Mouse (Mus musculus): ENCODE data around the gene Myadml2.

Myadml2 gene

DNA sequence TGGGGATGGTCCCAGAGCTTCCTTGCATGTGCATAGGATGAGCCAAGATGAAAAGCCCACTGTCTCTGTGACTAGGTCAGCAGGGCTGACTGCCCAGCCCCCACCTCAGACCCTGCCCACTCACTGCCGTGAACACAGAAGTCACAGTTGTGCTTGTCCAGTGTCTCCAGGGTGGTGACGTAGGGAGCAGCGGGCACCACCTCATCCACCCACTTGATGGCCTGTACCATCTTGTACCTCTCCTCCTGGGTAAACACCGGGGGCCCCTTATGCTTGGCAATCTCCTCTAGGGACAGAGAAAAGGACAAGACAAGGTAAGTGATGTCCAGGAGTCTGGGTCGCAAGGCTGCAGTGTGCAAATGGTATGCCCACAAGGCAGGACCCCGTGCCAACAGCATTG is 32.8 kb downstream of the Myadml2 start:
- no peak for DNase-seq (ENCODE audit: low read depth, low spot score)
- no peaks in the 10 kb centered on the region for H3K27me3 ChIP-seq (ENCODE audit: control insufficient read depth, insufficient read depth, low read length, poor library complexity, severe bottlenecking)
- H3K36me3 ChIP-seq (ENCODE audit: control insufficient read depth, insufficient read depth, low read length, poor library complexity, severe bottlenecking): peaks cover 4% of the 10 kb centered on the region

DNA sequence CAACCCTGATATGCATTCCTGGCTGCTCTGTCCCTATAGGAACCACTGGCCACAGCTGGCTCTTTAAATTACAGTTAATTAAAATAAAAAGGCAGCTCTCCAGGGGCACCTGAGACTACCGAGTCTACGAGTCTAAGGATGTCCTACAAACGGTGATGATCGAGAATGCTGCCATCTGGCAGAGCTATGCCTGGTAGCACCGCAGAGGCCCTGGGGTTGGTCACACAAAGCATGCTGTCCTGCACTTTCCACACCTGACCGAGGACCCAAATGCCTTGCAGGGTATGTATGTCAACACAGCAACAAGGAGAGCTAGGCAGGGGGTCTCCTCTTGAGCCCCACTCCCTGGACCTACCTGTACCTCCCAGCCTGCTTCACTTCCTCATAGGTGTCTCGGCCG is 34.0 kb downstream of the Myadml2 start:
- Histone ChIP-seq H3K27me3 (ENCODE audit: control insufficient read depth, insufficient read depth, low read length, poor library complexity, severe bottlenecking) (no peaks in the 10 kb centered on the region), H3K36me3 (ENCODE audit: control insufficient read depth, insufficient read depth, low read length, poor library complexity, severe bottlenecking) (peaks cover 4% of the 10 kb centered on the region)
- DNase-seq (ENCODE audit: low read depth, low spot score): no peak

DNA sequence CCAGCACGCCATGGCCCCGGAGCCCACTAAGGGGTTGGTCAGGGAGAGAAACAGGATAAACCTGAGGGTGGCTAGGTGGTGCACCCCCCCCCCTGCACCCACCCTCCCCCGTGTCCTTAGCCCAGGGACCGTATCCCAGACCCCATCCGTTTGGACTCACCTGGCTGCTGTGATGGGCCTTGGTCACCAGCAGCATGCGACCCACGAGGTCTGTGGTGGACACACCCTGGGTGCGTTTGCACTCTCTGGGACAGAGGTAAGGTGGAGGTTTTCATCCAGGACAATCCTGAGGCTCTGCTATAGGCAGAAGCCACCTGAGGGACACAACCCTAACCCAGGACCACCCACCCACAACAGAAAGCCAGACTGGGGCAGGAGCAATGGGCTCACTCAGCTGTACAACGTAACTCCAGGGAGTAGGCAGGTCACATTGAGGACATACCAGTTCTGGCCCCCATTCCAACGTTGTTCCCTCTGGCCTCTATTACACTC is 34.4 kb downstream of the Myadml2 start:
- H3K27me3 ChIP-seq (ENCODE audit: control insufficient read depth, insufficient read depth, low read length, poor library complexity, severe bottlenecking): no peaks in the 10 kb centered on the region
- H3K36me3 ChIP-seq (ENCODE audit: control insufficient read depth, insufficient read depth, low read length, poor library complexity, severe bottlenecking): peaks cover 4% of the 10 kb centered on the region
- DNase-seq (ENCODE audit: low read depth, low spot score): no peak

DNA sequence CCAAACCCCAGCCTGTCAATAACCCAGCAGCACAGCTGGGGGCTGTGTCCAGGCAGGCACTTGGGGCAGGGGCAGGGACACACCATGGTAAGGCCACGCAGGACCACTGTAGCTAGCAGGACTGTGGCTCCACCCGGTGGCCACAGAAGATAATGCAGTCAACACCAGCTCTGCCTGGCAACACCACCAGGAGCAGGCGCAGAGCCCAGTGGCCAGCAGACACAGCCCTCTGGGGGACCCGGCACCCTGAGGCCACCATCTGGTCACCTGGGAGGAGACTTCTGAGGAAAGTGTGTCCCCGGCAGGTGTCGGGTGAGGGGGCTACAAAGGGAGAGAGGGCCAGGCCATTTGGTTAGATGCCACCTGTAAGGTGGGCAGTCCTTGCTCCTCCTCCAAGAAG is 35.2 kb downstream of the Myadml2 start:
- Histone ChIP-seq H3K27me3 (ENCODE audit: control insufficient read depth, insufficient read depth, low read length, poor library complexity, severe bottlenecking) (no peaks in the 10 kb centered on the region), H3K36me3 (ENCODE audit: control insufficient read depth, insufficient read depth, low read length, poor library complexity, severe bottlenecking) (peaks cover 4% of the 10 kb centered on the region)
- peak; percentile 82 for DNase-seq (ENCODE audit: low read depth, low spot score)

DNA sequence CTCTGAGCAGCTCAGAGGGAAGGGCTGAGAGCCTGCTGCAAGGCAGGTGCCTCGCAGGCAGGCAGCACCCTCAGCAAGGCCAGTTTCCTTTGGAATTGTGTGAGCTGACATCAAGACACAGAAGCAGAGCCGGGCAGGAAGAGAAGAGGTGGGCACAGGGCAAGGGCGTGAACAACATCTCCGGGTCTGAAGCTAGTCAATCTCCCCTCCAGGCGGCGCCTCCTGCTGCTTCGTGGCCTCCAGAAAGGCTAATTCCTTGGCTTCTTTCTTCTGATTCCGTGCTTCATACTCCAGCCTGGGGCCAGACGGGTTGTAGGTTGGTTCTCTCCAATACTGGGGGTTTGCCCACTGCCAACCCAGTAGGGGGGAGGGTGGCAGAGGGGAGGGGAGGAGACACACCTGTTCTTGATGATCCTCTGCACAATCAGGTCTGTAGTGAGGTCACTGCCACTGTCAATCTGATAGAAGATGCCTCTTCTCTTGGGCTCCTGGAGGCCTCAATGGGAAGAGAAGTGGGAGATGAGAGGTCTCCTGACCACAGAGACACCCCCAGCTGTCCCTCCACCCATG is 37.4 kb downstream of the Myadml2 start:
- Histone ChIP-seq H3K27me3 (ENCODE audit: control insufficient read depth, insufficient read depth, low read length, poor library complexity, severe bottlenecking) (no peaks in the 10 kb centered on the region), H3K36me3 (ENCODE audit: control insufficient read depth, insufficient read depth, low read length, poor library complexity, severe bottlenecking) (peaks cover 4% of the 10 kb centered on the region)
- DNase-seq (ENCODE audit: low read depth, low spot score): no peak

DNA sequence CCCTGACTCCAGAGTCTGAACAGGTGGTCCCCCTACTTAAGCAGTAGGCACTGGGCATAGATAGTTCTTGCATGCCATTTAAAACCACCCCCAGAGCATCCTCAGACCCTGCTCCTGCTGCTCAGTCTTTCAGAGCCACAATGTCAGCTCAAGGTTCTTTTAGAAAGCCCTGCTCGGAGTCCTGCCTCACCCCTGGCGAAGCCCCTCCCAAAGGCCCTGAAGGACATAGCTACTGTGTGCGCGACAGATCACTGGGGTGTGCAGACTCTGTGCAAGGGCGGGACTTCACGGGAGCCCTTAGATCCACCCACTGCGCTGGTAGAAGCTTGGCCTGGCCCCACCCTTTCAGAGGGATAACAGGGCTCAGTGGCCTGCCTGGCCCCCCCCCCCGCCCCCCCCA is 38.7 kb downstream of the Myadml2 start:
- peaks cover 10% of the 10 kb centered on the region for H3K36me3 ChIP-seq (ENCODE audit: control insufficient read depth, insufficient read depth, low read length, poor library complexity, severe bottlenecking)
- DNase-seq (ENCODE audit: low read depth, low spot score): no peak

DNA sequence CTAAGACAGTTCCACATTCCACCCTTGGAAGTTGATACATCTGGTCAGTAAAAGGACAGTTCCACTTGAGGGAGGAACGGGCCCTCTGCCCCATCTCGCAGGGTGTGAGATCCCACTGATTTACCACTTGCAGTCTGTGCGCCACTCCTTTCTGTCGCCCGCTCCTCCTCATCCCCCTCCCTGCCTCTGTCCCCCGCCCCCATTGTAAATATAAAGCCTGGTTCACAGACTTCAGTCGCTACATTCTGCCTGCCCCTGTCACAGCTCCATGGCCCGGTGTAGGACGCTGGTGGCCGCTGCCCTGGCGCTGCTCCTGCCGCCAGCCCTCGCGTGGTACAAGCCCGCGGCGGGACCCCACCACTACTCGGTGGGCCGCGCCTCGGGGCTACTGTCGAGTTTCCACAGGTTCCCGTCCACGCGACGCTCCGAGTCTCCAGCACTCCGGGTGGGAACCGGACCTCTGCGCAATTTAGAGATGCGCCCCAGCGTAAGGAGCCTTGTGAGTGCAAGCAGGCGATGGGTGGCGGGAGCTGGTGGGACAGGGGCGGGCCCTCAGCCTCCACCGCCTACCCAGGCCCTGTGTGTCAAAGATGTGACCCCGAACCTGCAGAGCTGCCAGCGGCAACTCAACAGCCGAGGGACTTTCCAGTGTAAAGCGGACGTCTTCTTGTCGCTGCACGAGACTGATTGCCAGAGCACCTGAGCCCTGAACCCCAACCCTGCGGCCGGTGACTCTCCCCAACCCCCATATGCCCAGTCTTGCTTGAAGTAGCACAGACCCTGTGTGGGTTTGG is 39.5 kb downstream of the Myadml2 start, which contains the start of gene Npb:
TSS of gene Npb (plus strand) at position 237 of the 794 bp plus-strand sequence.
- Histone ChIP-seq H3K27me3 (ENCODE audit: control insufficient read depth, insufficient read depth, low read length, poor library complexity, severe bottlenecking) (no peaks in the 10 kb centered on the region), H3K36me3 (ENCODE audit: control insufficient read depth, insufficient read depth, low read length, poor library complexity, severe bottlenecking) (peaks cover 10% of the 10 kb centered on the region)
- DNase-seq (ENCODE audit: low read depth, low spot score): no peak

More for the DNA sequence above, 38.7 kb downstream of the Myadml2 start:
- no peaks in the 10 kb centered on the region for H3K27me3 ChIP-seq (ENCODE audit: control insufficient read depth, insufficient read depth, low read length, poor library complexity, severe bottlenecking)

DNA sequence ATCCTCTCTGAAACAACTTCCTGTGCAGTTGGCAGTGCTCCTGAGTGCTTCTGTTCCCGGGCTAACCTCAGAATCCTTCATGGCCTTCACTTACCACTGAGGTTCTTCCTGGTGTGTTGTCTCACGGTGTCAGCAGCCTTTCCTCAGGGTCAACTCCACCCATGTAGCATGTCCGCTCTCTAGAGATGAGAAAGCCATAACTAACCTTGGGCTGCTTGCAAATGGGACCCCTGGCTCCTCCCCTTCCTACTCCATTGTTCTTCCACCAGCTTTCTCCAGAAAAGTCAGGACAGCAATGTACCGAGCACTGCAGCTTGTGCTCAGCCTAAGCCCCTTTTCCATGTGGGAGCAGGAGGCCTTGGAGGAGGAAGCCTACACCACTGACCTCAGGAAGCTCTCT is 41.2 kb downstream of the Myadml2 start:
- Histone ChIP-seq H3K36me3 (ENCODE audit: control insufficient read depth, insufficient read depth, low read length, poor library complexity, severe bottlenecking) (peaks cover 6% of the 10 kb centered on the region; the same call in 1 of the 2 replicates), H3K27me3 (ENCODE audit: control insufficient read depth, insufficient read depth, low read length, poor library complexity, severe bottlenecking) (no peaks in the 10 kb centered on the region)
- DNase-seq (ENCODE audit: low read depth, low spot score): no peak

DNA sequence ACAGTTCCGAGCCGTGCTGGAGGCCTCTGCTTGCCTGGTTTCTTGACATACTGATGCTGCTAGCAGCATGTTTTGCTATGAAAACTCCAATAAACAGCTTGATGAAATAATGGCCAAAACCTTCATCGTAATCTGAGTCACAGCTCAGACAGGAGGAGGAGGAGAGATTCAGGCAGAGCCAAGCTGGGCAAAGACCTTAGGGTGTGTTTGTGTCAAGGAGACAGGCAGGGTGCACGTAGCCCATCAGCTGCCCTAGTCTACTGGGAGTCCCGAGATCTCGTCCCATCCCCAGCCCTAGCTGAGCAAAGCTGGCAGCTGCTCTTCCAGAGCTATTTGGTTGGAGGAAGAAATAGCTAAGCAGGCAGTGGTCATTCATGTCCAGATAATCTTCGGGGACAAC is 42.3 kb downstream of the Myadml2 start:
- no peaks in the 10 kb centered on the region for H3K27me3 ChIP-seq (ENCODE audit: control insufficient read depth, insufficient read depth, low read length, poor library complexity, severe bottlenecking)
- DNase-seq (ENCODE audit: low read depth, low spot score): no peak
- H3K36me3 ChIP-seq (ENCODE audit: control insufficient read depth, insufficient read depth, low read length, poor library complexity, severe bottlenecking): peaks cover 6% of the 10 kb centered on the region; the same call in 1 of the 2 replicates

DNA sequence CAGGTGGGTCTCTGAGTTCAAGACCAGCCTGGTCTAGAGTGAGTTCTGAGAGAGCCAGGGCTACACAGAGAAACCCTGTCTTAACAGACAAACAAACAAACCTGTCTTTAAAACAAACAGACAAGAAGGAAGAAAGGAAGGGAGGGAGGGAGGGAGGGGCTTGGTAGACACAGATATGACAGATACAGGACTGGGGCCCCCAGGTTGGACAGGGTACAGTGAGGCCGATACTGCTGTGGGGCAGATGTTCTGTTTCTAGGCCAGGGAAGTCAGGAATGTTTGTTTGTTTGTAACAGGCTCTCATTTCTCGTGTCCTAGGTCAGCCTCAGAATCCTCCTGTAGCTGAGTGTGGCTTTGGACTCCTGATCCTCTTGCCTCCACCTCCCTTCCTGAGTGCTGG is 44.4 kb downstream of the Myadml2 start:
- no peak for DNase-seq (ENCODE audit: low read depth, low spot score)
- H3K27me3 ChIP-seq (ENCODE audit: control insufficient read depth, insufficient read depth, low read length, poor library complexity, severe bottlenecking): no peaks in the 10 kb centered on the region
- H3K36me3 ChIP-seq (ENCODE audit: control insufficient read depth, insufficient read depth, low read length, poor library complexity, severe bottlenecking): peaks cover 6% of the 10 kb centered on the region

DNA sequence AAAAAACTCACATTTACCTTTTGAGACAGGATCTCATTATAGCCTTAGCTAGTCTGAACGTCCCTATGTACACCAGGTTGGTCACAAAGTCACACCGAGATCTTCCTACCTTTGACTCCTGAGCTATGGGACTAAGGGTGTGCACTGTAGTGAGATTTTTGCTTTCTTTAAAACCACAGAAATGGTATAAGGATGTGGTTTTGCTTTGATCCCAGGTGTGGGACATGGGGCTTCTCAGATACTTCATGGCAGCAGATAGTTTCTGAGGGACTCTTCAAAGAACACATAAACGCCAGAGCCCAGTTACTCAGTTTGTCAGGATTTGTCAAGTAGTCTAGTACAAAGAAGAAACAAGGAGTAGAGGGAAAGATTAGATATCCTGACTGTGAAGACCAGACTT is 47.2 kb downstream of the Myadml2 start:
- DNase-seq (ENCODE audit: low read depth, low spot score): no peak
- Histone ChIP-seq H3K27me3 (ENCODE audit: control insufficient read depth, insufficient read depth, low read length, poor library complexity, severe bottlenecking) (no peaks in the 10 kb centered on the region), H3K36me3 (ENCODE audit: control insufficient read depth, insufficient read depth, low read length, poor library complexity, severe bottlenecking) (peaks cover 7% of the 10 kb centered on the region)

DNA sequence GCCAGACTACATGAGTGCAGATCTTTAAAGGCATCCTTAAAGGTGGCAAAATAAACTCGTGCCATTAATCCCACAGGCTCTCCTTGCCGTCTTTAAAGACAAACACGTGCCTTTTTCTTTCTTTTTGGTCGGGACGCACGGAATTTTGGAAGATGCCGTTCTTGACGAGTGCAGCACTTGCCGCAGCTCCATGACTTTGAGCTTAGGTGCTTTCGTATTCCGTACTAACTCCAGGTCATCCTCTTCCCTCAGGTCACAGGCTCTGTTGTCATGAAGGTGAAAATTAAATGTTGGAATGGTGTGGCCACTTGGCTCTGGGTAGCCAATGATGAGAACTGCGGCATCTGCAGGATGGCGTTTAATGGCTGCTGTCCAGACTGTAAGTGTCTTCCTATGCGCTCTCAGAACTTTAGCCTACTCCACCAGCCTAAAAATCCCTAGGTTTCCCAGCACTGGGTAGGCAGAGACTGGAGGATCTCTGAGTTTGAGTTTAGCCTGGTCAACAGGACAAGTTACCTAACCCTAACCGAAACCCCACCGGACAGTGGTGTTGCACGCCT is 48.9 kb downstream of the Myadml2 start:
- Histone ChIP-seq H3K27me3 (ENCODE audit: control insufficient read depth, insufficient read depth, low read length, poor library complexity, severe bottlenecking) (no peaks in the 10 kb centered on the region), H3K36me3 (ENCODE audit: control insufficient read depth, insufficient read depth, low read length, poor library complexity, severe bottlenecking) (peaks cover 6% of the 10 kb centered on the region)
- no peak for DNase-seq (ENCODE audit: low read depth, low spot score)

DNA sequence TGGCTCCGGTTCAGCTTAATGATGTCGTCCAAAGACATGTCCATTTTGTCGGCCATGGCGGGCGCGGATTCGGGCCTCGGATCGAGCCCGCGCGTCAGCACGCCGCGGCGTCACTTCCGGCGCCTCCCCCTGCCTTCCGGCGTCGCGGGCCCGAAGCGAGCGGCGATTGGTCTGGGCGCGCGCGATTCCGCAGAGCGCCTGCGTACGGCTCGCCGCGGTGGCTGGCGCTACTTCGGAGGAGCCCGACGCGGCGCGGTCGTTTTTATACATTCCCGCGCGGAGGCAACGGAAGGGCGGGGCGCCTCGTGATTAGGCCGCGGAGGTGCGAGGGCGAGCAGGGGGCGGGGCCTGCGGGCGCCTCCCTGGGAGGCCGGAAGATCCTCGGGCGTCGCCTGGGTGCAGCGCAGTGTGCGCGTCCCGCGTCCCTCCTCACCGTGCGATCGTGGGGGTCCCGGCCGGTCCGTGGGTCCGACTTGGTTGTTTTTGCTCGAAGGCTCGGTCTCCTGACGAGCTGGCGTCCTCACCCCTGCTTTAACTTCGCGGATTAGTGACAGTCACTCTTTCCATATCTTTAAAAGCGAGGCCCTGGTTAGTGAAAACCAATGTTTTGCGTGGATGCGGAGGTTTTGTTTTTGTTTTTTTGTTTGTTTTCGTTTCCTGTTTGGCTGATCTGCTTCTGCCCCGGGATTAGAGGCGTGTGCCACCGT is 49.5 kb downstream of the Myadml2 start, which contains the start of the genes Alyref and Anapc11:
TSS of gene Alyref (minus strand) at position 83 of the 707 bp plus-strand sequence.
TSS of gene Anapc11 (plus strand) at position 139 of the 707 bp plus-strand sequence.
- Histone ChIP-seq H3K36me3 (ENCODE audit: control insufficient read depth, insufficient read depth, low read length, poor library complexity, severe bottlenecking) (peaks cover 6% of the 10 kb centered on the region), H3K27me3 (ENCODE audit: control insufficient read depth, insufficient read depth, low read length, poor library complexity, severe bottlenecking) (no peaks in the 10 kb centered on the region)
- DNase-seq (ENCODE audit: low read depth, low spot score): peak; percentile 98
